Mouse (Mus musculus): Measurements from ENCODE around the gene Ifitm3.

DNA sequence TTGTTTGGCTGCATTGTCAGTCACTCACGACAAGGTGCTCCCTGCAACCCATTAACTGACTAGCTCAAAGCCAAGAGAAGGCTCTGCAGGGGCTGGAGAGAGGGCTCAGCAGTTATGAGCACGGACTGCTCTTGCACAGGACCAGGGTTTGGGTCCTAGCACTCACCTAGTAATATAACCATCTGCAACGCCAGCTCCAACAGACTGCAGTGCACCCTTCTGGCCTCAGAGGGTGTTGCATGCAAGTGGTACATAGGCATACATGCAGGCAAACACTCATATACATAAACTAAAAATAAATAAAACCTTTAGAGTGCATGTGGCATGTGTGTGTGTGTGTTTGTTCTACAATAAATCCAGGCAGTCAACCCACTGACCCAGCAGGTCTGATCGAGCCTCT is 45.2 kb upstream of the Ifitm3 start:
- no peak for TF ChIP-seq POLR2A (IDR thresholded peaks at IDR 0.05; ENCODE audit: low read depth, low read length)
- no peak for TF ChIP-seq CTCF (IDR thresholded peaks at IDR 0.05; ENCODE audit: borderline replicate concordance, insufficient read depth, low read length)

Data from embryonic fibroblast, embryonic 13.5 days (primary cell).